Mouse (Mus musculus) Patski (cell line): Measurements from ENCODE around the gene Ppm1k. TPM values are rescaled to one million over a fixed set of nuclear protein-coding genes. Genes with fewer than 3 reads are reported as not detected.

Experiments used
- ATAC-seq: fragments of 100-300 bp; one replicate; pipeline ENCODE4 v1.8.0; 2021
- CTCF ChIA-PET: fragments of 350-600 bp; sonication (Branson Sonifier 250); formaldehyde crosslinking; loops from one replicate; lab custom pipeline; 2022; ENCODE audit warnings: inconsistent platforms; lab: Charles Lee
- POLR2A ChIA-PET: fragments of 350-600 bp; sonication (Branson Sonifier 250); formaldehyde crosslinking; loops from one replicate; lab custom pipeline; 2022; ENCODE audit warnings: antibody characterized with exemption, inconsistent platforms; lab: Charles Lee
- DNase-seq: peaks from one replicate; pipeline ENCODE4 v3.0.0-alpha.2; 2011; ENCODE audit warnings: low read depth, low spot score
- H3K27me3 ChIP-seq: fragments of 371-371 bp; one replicate; pipeline ENCODE4 v1.5.1; 2021
- CTCF ChIP-seq: fragments of 100-300 bp; IDR thresholded peaks from one replicate; pipeline ENCODE4 v1.5.1; 2021
- in situ Hi-C: fragments of 300-500 bp; cut with MboI; formaldehyde crosslinking; loops from 3 replicates; pipeline ENCODE4 v1.11.1; 2018; ENCODE audit warnings: low pct_unique_long_range_greater_than_20kb, mixed read lengths
- polyA plus RNA-seq: library from polyadenylated mRNA; unstranded; gene quantifications from one replicate; pipeline ENCODE4 v1.2.3, GENCODE M21; 2021

Ppm1k gene
- polyA plus RNA-seq, 1 experiment from 2014 or later = 8.9 TPM

DNA sequence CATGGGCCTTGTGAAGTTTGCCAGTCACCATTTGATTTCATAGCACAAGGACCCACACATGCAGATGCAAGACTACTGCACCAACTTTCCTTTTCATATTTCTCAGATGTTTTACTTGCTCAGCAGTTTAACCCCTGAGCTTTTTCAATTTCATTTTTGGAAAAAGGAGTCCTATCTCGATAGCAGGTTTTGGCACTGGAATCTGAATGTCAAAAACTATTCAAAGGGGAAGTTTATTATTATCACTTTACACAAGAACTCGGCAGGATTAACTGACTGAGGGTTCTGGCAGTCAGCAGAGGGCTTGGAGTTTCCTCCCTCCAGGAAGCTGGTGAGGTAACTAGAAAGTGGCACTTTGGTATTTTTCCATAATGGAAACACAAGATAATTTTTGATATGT, 1.9 kb downstream of the Ppm1k start:
- in situ Hi-C loops = loop anchor here (10.0 kb wide), 1 partner anchor 609 kb away; the partner anchor contains the start of genes Nt5c3 and Vmn1r4
- no peak for ATAC-seq
- no peak for DNase-seq
- TF ChIP-seq CTCF = no peak
- no peaks in the 10 kb centered on the region for H3K27me3 ChIP-seq
- POLR2A ChIA-PET = no interaction called here
- CTCF ChIA-PET = interaction anchor here (1.0 to 2.3 kb wide), 3 partner anchors 38 to 326 kb away, joined by 3 to 7 read pairs (median 3); partner anchors contain the start of gene Herc6

GRCm38 (mm10) chr6:57532022-57532421, 3.2 kb downstream of the Ppm1k start:
- TF ChIP-seq CTCF = no peak
- ChIA-PET POLR2A (interaction anchor here (0.7 kb wide), 1 partner anchor 219 kb away, joined by 3 read pairs; no protein-coding TSS in a partner anchor), CTCF (interaction anchor here (1.1 to 1.2 kb wide), 2 partner anchors 19 kb away, joined by 3 read pairs; no protein-coding TSS in a partner anchor)
- in situ Hi-C loops = loop anchor here (10.0 kb wide), 1 partner anchor 607 kb away; the partner anchor contains the start of genes Nt5c3 and Vmn1r4
- DNase-seq = no peak
- no peaks in the 10 kb centered on the region for H3K27me3 ChIP-seq
- ATAC-seq = no peak

DNA sequence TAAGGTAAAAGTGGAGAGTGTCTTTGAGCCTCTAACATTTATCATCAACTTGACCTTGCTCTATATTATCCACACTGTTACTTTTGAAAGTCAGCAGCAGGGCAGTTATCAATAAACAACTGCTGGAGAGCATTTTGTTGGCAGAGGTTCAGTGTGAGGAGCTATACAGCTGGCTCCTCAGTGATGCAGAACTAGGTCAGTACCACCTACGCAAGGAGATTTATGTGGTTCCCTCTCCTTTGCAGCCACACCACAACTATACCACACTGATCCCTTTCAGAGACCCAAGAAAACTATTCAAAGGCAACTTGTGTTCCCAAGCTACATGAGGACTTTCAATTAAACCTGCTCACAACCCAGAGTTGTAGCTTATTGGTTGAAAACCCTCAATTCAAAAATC, 3.8 kb downstream of the Ppm1k start:
- H3K27me3 ChIP-seq = no peaks in the 10 kb centered on the region
- ATAC-seq (no peak), DNase-seq (no peak)
- no peak for TF ChIP-seq CTCF
- CTCF ChIA-PET = interaction anchor here (1.1 to 1.2 kb wide), 2 partner anchors 19 to 20 kb away, joined by 3 read pairs; no protein-coding TSS in a partner anchor
- in situ Hi-C loops = loop anchor here (10.0 kb wide), 1 partner anchor 607 kb away; the partner anchor contains the start of genes Nt5c3 and Vmn1r4
- POLR2A ChIA-PET = interaction anchor here (0.7 kb wide), 1 partner anchor 220 kb away, joined by 3 read pairs; no protein-coding TSS in a partner anchor

DNA sequence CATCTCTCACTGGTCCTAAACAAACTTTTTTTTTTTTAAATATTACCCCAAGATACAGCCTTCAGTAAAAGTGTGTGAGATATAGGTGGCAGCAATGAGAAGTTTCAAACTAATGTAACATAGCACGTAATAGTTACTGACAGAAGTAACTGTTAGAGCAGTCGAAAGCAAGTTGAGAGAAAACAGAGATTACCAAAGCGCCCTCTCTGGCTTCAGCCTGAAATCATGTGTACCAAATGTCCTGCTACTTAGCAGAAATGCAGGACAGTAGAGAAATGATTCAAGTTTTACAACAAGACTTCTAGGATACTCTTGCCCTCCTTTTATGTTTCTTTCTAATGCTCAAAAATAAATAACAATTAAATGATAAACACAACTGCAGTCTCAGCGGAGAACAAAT, 4.3 kb downstream of the Ppm1k start:
- POLR2A ChIA-PET = no interaction called here
- H3K27me3 ChIP-seq = no peaks in the 10 kb centered on the region
- in situ Hi-C loops = loop anchor here (10.0 kb wide), 1 partner anchor 606 kb away; the partner anchor contains the start of genes Nt5c3 and Vmn1r4
- CTCF ChIA-PET = interaction anchor here (1.2 kb wide), 1 partner anchor 18 kb away, joined by 3 read pairs; no protein-coding TSS in a partner anchor
- no peak for ATAC-seq
- DNase-seq = no peak
- no peak for TF ChIP-seq CTCF

GRCm38 (mm10) chr6:57529336-57529845, 5.9 kb downstream of the Ppm1k start:
- DNase-seq (no peak), ATAC-seq (no peak)
- no peak for TF ChIP-seq CTCF
- ChIA-PET CTCF (interaction anchor here (1.3 to 1.8 kb wide), 2 partner anchors 11 to 26 kb away, joined by 3 to 5 read pairs; no protein-coding TSS in a partner anchor), POLR2A (interaction anchor here (0.6 kb wide), 2 partner anchors 29 to 1744 kb away, joined by 5 to 6 read pairs; no protein-coding TSS in a partner anchor)
- in situ Hi-C loops = no loop called here
- H3K27me3 ChIP-seq = no peaks in the 10 kb centered on the region

GRCm38 (mm10) chr6:57526933-57527332, 8.3 kb downstream of the Ppm1k start:
- POLR2A ChIA-PET = interaction anchor here (0.7 kb wide), 1 partner anchor 92 kb away, joined by 5 read pairs; no protein-coding TSS in a partner anchor
- no peak for TF ChIP-seq CTCF
- in situ Hi-C loops = no loop called here
- CTCF ChIA-PET = no interaction called here
- ATAC-seq (no peak), DNase-seq (no peak)
- no peaks in the 10 kb centered on the region for H3K27me3 ChIP-seq

DNA sequence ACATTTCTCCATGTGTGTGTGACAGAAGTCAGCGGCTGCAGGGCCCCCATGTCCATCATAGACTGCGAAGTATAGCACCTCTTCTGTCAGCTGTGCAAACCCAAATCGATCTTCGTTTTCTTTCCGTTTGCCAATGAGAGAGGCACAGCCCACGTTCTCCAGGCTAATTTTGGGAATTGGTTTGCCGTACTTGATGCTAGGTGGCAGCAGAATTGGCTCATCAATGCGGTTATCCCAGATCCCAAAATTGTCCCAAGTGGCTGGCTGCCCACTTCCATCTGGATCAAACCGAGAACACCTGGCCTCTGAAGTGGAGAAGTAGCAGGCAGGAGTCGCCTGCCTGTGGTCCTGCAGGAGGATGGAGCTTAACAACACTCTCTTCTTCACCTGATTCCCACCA, 10.5 kb downstream of the Ppm1k start:
- no peak for ATAC-seq
- TF ChIP-seq CTCF = no peak
- no peak for DNase-seq
- H3K27me3 ChIP-seq = no peaks in the 10 kb centered on the region
- CTCF ChIA-PET = no interaction called here
- in situ Hi-C loops = loop anchor here (25.0 kb wide), 1 partner anchor 638 kb away; no protein-coding TSS in a partner anchor
- POLR2A ChIA-PET = no interaction called here

- ATAC-seq (no peak), DNase-seq (no peak)
- ChIA-PET POLR2A (no interaction called here), CTCF (no interaction called here)
- no peak for TF ChIP-seq CTCF
- in situ Hi-C loops = loop anchor here (25.0 kb wide), 1 partner anchor 641 kb away; no protein-coding TSS in a partner anchor
- H3K27me3 ChIP-seq = no peaks in the 10 kb centered on the region
Measured at GRCm38 (mm10) chr6:57520749-57521652, 14.3 kb downstream of the Ppm1k start.

DNA sequence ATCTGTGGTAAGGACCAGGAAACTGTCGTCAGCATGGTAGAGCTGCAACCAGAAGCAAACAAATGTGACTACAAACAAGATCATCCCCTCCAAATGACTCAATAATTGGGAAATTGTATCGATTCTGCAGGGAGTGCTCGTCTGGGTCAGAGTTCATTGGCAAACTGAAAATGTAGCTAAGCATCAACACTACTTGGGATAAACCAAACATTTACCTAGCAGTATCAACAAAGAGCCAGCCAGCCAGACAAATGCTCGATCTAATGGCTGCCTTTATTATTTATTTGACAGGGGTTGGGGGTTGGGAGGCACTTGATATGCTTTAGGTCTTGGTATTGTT, 21.3 kb downstream of the Ppm1k start:
- CTCF ChIA-PET = no interaction called here
- DNase-seq = no peak
- H3K27me3 ChIP-seq = no peaks in the 10 kb centered on the region
- no peak for ATAC-seq
- no peak for TF ChIP-seq CTCF
- in situ Hi-C loops = loop anchor here (25.0 kb wide), 1 partner anchor 648 kb away; no protein-coding TSS in a partner anchor
- POLR2A ChIA-PET = no interaction called here

DNA sequence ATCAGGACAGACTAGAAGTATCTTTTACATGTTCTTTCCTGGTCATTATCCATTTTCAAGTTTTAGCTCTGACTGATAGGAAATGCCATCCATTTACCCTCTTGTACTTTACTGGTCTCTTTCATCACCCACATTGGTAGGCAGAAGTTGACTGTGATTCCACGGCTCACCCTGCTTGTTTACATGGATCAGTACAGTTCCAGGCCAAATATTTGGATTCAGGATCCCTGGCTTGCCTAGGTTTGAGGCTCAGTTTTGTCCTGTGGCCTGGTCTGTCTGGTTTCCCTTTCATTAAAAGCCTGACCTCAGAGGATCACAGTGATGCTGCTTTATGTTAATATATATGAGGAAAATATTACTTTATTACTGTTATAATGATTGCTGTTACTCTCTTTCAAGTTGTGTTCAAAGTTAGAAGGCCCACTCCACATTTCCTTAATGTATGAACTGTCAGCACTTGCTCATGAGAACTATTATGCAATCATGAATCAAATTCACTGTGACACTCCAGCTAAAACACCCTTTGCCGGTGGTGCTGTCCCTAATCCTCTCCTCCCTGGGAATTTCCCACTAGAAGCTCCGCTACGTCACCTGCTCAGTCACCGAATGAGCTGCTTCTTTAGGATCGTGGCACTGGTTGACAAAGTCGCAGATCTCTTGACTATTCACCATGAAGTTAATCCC, 21.8 kb downstream of the Ppm1k start:
- DNase-seq = no peak
- no peaks in the 10 kb centered on the region for H3K27me3 ChIP-seq
- no peak for TF ChIP-seq CTCF
- in situ Hi-C loops = loop anchor here (25.0 kb wide), 1 partner anchor 649 kb away; no protein-coding TSS in a partner anchor
- ATAC-seq = no peak
- ChIA-PET POLR2A (no interaction called here), CTCF (interaction anchor here (1.2 kb wide), 1 partner anchor 18 kb away, joined by 3 read pairs; no protein-coding TSS in a partner anchor)
